Mouse (Mus musculus) CH12F3 (cell line): Measurements from ENCODE around the gene Il10rb.

Source experiments
- in situ Hi-C: fragments of 300-500 bp; cut with MboI; formaldehyde crosslinking; loops from 2 replicates; pipeline ENCODE4 v1.14.3; 2020; ENCODE audit warnings: low sequenced_read_pairs

The Il10rb gene

GRCm38 (mm10) chr16:91446778-91447511, 41.0 kb downstream of the Il10rb start:
- in situ Hi-C loops = no loop called here

GRCm38 (mm10) chr16:91447512-91447900, 41.5 kb downstream of the Il10rb start:
- in situ Hi-C loops = no loop called here

- in situ Hi-C loops = no loop called here
These were observed 42.1 kb downstream of the Il10rb start for GRCm38 (mm10) chr16:91448088-91448487.

- in situ Hi-C loops = no loop called here
These were observed 42.9 kb downstream of the Il10rb start for GRCm38 (mm10) chr16:91448895-91449294.

- in situ Hi-C loops = no loop called here
These were observed 44.4 kb downstream of the Il10rb start for GRCm38 (mm10) chr16:91450137-91451064.

- in situ Hi-C loops = no loop called here
These were observed 46.0 kb downstream of the Il10rb start for GRCm38 (mm10) chr16:91451949-91452348.

GRCm38 (mm10) chr16:91452363-91452896, 46.5 kb downstream of the Il10rb start:
- in situ Hi-C loops = no loop called here

- in situ Hi-C loops = no loop called here
These were observed 49.9 kb downstream of the Il10rb start for GRCm38 (mm10) chr16:91455868-91456267.

- in situ Hi-C loops = no loop called here
These were observed 52.4 kb downstream of the Il10rb start for GRCm38 (mm10) chr16:91458301-91458746.

- in situ Hi-C loops = no loop called here
These were observed 53.0 kb downstream of the Il10rb start for GRCm38 (mm10) chr16:91458976-91459375.

- in situ Hi-C loops = no loop called here
These were observed 53.4 kb downstream of the Il10rb start for GRCm38 (mm10) chr16:91459396-91459795.

- in situ Hi-C loops = no loop called here
These were observed 53.9 kb downstream of the Il10rb start for GRCm38 (mm10) chr16:91459841-91460370.

- in situ Hi-C loops = no loop called here
These were observed 55.2 kb downstream of the Il10rb start for GRCm38 (mm10) chr16:91461066-91461638.

GRCm38 (mm10) chr16:91461773-91462181, 55.8 kb downstream of the Il10rb start:
- in situ Hi-C loops = no loop called here

GRCm38 (mm10) chr16:91462644-91463043, 56.7 kb downstream of the Il10rb start:
- in situ Hi-C loops = no loop called here

- in situ Hi-C loops = no loop called here
These were observed 57.4 kb downstream of the Il10rb start for GRCm38 (mm10) chr16:91463400-91463799.

GRCm38 (mm10) chr16:91463836-91464400, 58.0 kb downstream of the Il10rb start:
- in situ Hi-C loops = no loop called here

- in situ Hi-C loops = no loop called here
These were observed 58.9 kb downstream of the Il10rb start for GRCm38 (mm10) chr16:91464594-91465504.

GRCm38 (mm10) chr16:91465505-91466240, 59.7 kb downstream of the Il10rb start:
- in situ Hi-C loops = no loop called here
